Mouse (Mus musculus) neural tube, embryonic 14.5 days (tissue): Measurements from ENCODE around the gene 1110017D15Rik. TPM values are rescaled to one million over a fixed set of nuclear protein-coding genes. Genes with fewer than 3 reads are reported as not detected.
"Not testable (repeated sequence)": the region's sequence is repeated elsewhere in the genome, so short reads cannot be mapped to it uniquely, and the experiment has no call there.

Source experiments
- ATAC-seq: fragments of 200-750 bp; cut with Nextera tagmentation; 2 replicates; pipeline ENCODE4 v1.8.0; 2017; ENCODE audit warnings: low read depth, mild to moderate bottlenecking, moderate TSS enrichment, moderate library complexity
- H3K27ac ChIP-seq: fragments of 300-500 bp; sonication (generic); 2 replicates; pipeline ENCODE4 v1.5.1; 2014; ENCODE audit warnings: low read depth, mild to moderate bottlenecking, control low read depth, low read length, moderate library complexity, mixed read lengths
- H3K27me3 ChIP-seq: fragments of 300-500 bp; sonication (generic); 2 replicates; pipeline ENCODE4 v1.6.1; 2014; ENCODE audit warnings: low read length; ENCODE audit not compliant: control insufficient read depth, insufficient read depth
- H3K36me3 ChIP-seq: fragments of 300-500 bp; sonication (generic); 2 replicates; pipeline ENCODE4 v1.6.1; 2014; ENCODE audit warnings: low read length, mixed read lengths; ENCODE audit not compliant: control insufficient read depth, insufficient read depth
- H3K4me1 ChIP-seq: fragments of 300-500 bp; sonication (generic); 2 replicates; pipeline ENCODE4 v1.6.1; 2014; ENCODE audit warnings: low read length; ENCODE audit not compliant: control insufficient read depth, insufficient read depth
- H3K4me2 ChIP-seq: fragments of 300-500 bp; sonication (generic); 2 replicates; pipeline ENCODE4 v1.6.1; 2014; ENCODE audit warnings: mild to moderate bottlenecking, low read depth, low read length, control low read depth
- H3K4me3 ChIP-seq: fragments of 300-500 bp; sonication (generic); 2 replicates; pipeline ENCODE4 v1.5.1; 2014; ENCODE audit warnings: low read depth, low read length, control low read depth, mixed read lengths
- H3K9ac ChIP-seq: fragments of 300-500 bp; sonication (generic); replicated peaks from 2 replicates; pipeline ENCODE4 v1.6.1; 2014; ENCODE audit warnings: low read depth, mild to moderate bottlenecking, control low read depth, low read length, mixed read lengths
- H3K9me3 ChIP-seq: fragments of 300-500 bp; sonication (generic); 2 replicates; pipeline ENCODE4 v1.6.1; 2016; ENCODE audit warnings: low read length; ENCODE audit not compliant: control insufficient read depth
- WGBS: fragments of 180-500 bp; shearing (Covaris S2); extraction: QIAGEN DNeasy Blood & Tissue Kit; methylation state at CpG from one replicate; pipeline ENCODE4 v1.1.7; 2014; 5-methylcytosine and 5-hydroxymethylcytosine counted together
- polyA plus RNA-seq: library from polyadenylated mRNA; unstranded; fragments of >200 nt; fragmentation: Nextera tagmentation; extraction: Ambion mirVana; gene quantifications from 2 replicates; pipeline ENCODE4 v1.2.1, GENCODE M21; 2014

1110017D15Rik gene
- polyA plus RNA-seq, 1 experiment from 2014 or later, result 13.7 TPM

GRCm38 (mm10) chr4:41468396-41469080 lies 48.6 kb downstream of the 1110017D15Rik start:
- Histone ChIP-seq H3K9me3 (no peaks in the 10 kb centered on the region), H3K9ac (no peak overlapping the region), H3K27me3 (no peaks in the 10 kb centered on the region), H3K27ac (no peak overlapping the region), H3K4me3 (no peak overlapping the region), H3K4me1 (peaks cover 10% of the 10 kb centered on the region; the same call in 1 of the 2 replicates), H3K36me3 (no peaks in the 10 kb centered on the region), H3K4me2 (no peak overlapping the region)
- 58% methylated on average over 17 of the region's 17 CpGs for WGBS
- no peak for ATAC-seq

GRCm38 (mm10) chr4:41465287-41465665 lies 51.9 kb downstream of the 1110017D15Rik start:
- H3K27me3 ChIP-seq, result no peaks in the 10 kb centered on the region
- peak; percentile 44 for ATAC-seq
- H3K36me3 ChIP-seq, result no peaks in the 10 kb centered on the region
- H3K27ac ChIP-seq, result peak overlapping the region; percentile 35; the same call in 1 of the 2 replicates
- H3K9me3 ChIP-seq, result no peaks in the 10 kb centered on the region
- H3K4me2 ChIP-seq, result peak overlapping the region; percentile 50
- peak overlapping the region; percentile 66 for H3K4me3 ChIP-seq
- peaks cover 4% of the 10 kb centered on the region; the same call in 1 of the 2 replicates for H3K4me1 ChIP-seq
- 4% methylated on average over 17 of the region's 17 CpGs for WGBS
- H3K9ac ChIP-seq, result peak overlapping the region; percentile 53

DNA sequence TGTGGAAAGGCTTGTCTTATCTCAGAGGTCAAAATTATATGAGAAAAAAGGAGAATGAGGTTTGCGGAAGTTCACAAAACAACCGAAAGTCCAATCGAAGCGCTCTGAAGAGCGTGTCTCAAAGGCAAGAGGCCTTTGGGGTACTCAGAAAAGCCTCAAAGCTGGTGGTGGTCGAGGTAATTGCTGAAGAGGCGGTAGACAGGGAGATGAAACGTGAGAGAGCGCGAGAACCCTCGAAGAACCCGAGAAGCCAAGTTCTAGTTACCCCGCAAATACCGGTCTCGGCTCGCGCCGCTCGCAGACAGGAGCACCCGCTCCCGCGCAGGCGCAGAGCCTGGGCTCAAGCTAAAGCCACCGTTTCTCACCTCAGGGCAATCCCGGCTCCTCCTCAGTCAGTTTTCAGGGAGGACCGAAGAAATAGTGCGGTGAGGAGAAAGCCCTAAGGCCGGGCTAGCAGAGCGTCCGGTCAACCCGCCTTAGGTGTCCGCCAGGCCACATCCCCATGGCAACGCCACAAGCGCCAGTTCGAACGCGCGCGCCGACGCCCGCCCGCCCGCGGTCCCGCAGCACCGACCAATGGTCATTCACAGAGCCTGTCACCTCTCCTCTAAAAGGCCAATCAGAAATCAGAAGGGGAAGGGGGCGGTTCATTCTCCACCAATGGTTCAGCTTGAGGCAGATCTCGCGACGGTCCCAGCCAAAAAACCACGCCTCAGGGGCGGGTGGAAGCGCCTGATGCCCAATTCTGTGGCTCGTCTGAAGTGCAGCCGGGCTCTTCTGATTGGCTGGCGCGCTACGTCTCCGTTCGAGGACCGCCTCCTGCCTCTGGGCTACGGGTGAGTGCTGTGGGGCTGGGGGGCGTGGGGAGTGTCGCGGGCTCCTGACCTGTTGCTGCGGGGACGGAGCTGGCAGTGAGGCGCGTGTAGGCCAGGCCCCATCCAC lies 52.5 kb downstream of the 1110017D15Rik start, which contains the start of the genes Kif24 and Nudt2:
Gene Kif24, minus strand, starts transcription at position 543 of the 942 bp plus-strand sequence.
Gene Nudt2, plus strand, starts transcription at position 807 of the 942 bp plus-strand sequence.
- Histone ChIP-seq H3K4me2 (peak within 1 kb of the TSS; percentile 61), H3K9me3 (no peaks in the 10 kb centered on the region), H3K4me3 (peak within 1 kb of the TSS; percentile 66), H3K4me1 (peaks cover 4% of the 10 kb centered on the region; the same call in 1 of the 2 replicates), H3K9ac (peak within 1 kb of the TSS; percentile 53), H3K27me3 (no peaks in the 10 kb centered on the region), H3K27ac (peak within 1 kb of the TSS; percentile 35; the same call in 1 of the 2 replicates), H3K36me3 (no peaks in the 10 kb centered on the region)
- under 1% methylated on average over 70 of the region's 70 CpGs for WGBS
- peak; percentile 98 for ATAC-seq

DNA sequence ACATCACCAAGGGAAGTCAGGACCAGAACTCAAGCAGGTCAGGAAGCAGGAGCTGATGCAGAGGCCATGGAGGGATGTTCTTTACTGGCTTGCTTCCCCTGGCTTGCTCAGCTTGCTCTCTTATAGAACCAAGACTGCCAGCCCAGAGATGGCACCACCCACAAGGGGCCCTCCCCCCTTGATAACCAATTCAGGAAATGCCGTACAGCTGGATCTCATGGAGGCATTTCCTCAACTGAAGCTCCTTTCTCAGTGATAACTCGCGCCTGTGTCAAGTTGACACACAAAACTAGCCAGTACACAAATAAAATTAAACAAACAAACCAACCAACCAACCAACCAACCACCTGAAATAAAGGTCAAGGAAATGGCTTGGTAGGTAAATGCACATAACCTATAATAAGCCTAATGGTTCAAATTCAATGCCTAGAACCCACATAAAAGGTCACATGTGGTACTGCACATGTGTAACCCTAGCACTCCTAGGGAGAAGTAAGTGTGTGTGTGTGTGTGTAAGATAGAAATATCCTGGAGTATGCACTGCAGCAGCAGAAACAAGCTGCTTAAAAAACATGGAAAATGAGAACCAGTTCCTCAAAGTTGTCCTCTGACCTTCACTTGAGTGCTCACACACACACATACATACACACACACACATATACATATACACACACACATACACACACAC lies 53.9 kb downstream of the 1110017D15Rik start:
- H3K4me3 ChIP-seq, result not testable (repeated sequence)

DNA sequence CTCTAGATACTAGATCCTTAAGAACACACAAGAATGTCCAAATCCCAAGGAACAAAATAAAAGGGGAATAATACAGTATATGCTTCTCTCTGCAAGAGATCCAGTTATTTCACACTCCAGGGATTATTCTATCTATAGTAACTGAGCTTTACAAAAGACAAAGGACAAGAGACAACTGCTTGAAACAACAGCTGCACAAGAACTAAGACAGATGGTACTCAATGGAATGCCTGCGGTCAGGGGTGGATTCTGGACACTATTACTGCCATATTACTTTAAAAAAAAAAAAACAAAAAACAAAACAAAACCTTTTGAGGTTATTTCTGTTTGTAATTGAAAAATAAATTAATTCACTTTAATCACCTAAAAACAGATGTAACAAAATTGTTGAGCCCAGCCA lies 56.4 kb downstream of the 1110017D15Rik start:
- H3K27me3 ChIP-seq, result no peaks in the 10 kb centered on the region
- no peaks in the 10 kb centered on the region for H3K36me3 ChIP-seq
- no peak overlapping the region for H3K4me3 ChIP-seq
- H3K4me1 ChIP-seq, result peaks cover 4% of the 10 kb centered on the region; the same call in 1 of the 2 replicates
- 93% methylated on average over 1 of the region's 1 CpGs for WGBS
- H3K9ac ChIP-seq, result no peak overlapping the region
- ATAC-seq, result no peak
- no peaks in the 10 kb centered on the region for H3K9me3 ChIP-seq
- H3K4me2 ChIP-seq, result no peak overlapping the region
- H3K27ac ChIP-seq, result no peak overlapping the region

More for the DNA sequence above, 53.9 kb downstream of the 1110017D15Rik start:
- not testable (repeated sequence) for H3K9ac ChIP-seq, ATAC-seq, H3K9me3 ChIP-seq, H3K27me3 ChIP-seq, H3K36me3 ChIP-seq, H3K27ac ChIP-seq, H3K4me1 ChIP-seq, H3K4me2 ChIP-seq
- 79% methylated on average over 3 of the region's 3 CpGs for WGBS

Other genes starting within 250 kb of the 1110017D15Rik start
- 41.2 and 51.2 TPM in 2 replicates for gene Ubap2, start 242.2 kb downstream of the 1110017D15Rik start, polyA plus RNA-seq
- gene Dcaf12, start 202.4 kb downstream of the 1110017D15Rik start, polyA plus RNA-seq, result 57.4 and 67.5 TPM in 2 replicates
- 66.8 and 76.3 TPM in 2 replicates for gene Ubap1, start 168.3 kb downstream of the 1110017D15Rik start, polyA plus RNA-seq
- 2.1 and 2.3 TPM in 2 replicates for gene Kif24, start 52.4 kb downstream of the 1110017D15Rik start, polyA plus RNA-seq
- 60.8 and 78.5 TPM in 2 replicates for gene Nudt2, start 52.2 kb downstream of the 1110017D15Rik start, polyA plus RNA-seq
- 8.0 and 8.6 TPM in 2 replicates for gene AI464131, start 14.3 kb downstream of the 1110017D15Rik start, polyA plus RNA-seq
- gene Fam219a, start 52.2 kb upstream of the 1110017D15Rik start, polyA plus RNA-seq, result 18.8 and 23.5 TPM in 2 replicates
- gene Dnaic1, start 52.4 kb upstream of the 1110017D15Rik start, polyA plus RNA-seq, result 1.7 and 1.9 TPM in 2 replicates
- 109 and 134 TPM in 2 replicates for gene Enho, start 123.0 kb upstream of the 1110017D15Rik start, polyA plus RNA-seq
- gene Cntfr, start 179.8 kb upstream of the 1110017D15Rik start, polyA plus RNA-seq, result 15.6 and 19.9 TPM in 2 replicates
- gene Il11ra1, start 182.7 kb upstream of the 1110017D15Rik start, polyA plus RNA-seq, result 26.2 and 47.2 TPM in 2 replicates
- gene Rpp25l, start 196.2 kb upstream of the 1110017D15Rik start, polyA plus RNA-seq, result 61.3 and 65.5 TPM in 2 replicates
- 259 and 281 TPM in 2 replicates for gene Dctn3, start 205.8 kb upstream of the 1110017D15Rik start, polyA plus RNA-seq
- 1.4 and 1.8 TPM in 2 replicates for gene Arid3c, start 213.8 kb upstream of the 1110017D15Rik start, polyA plus RNA-seq
- 42.6 and 53.5 TPM in 2 replicates for gene Galt, start 237.9 kb upstream of the 1110017D15Rik start, polyA plus RNA-seq
- 77.6 and 89.3 TPM in 2 replicates for gene Sigmar1, start 238.8 kb upstream of the 1110017D15Rik start, polyA plus RNA-seq